Mouse (Mus musculus): ENCODE data around the gene Cemip. TPM values are rescaled to one million over a fixed set of nuclear protein-coding genes. Genes with fewer than 3 reads are reported as not detected.

Cemip gene
- 0.19 TPM for polyA plus RNA-seq (2014; fragmentation: Illumina TruSeq; extraction: RNeasy Lipid Tissue Mini Kit (QIAGEN cat#74804); ENCODE audit: low replicate concordance)

GRCm38 (mm10) chr7:84086039-84086829 lies at the start of gene Cemip:
TSS of gene Cemip (minus strand) at chr7:84086502.

GRCm38 (mm10) chr7:83884021-83884658 lies 202.2 kb downstream of the Cemip start, which contains the start of the genes Tlnrd1 and Mesd:
TSS of gene Tlnrd1 (minus strand) at chr7:83884305.
TSS of gene Mesd (plus strand) at chr7:83884466.

Other genes starting within 250 kb of the Cemip start
- gene Tlnrd1, start 202.2 kb downstream of the Cemip start, polyA plus RNA-seq (2014; fragmentation: Illumina TruSeq; extraction: RNeasy Lipid Tissue Mini Kit (QIAGEN cat#74804); ENCODE audit: low replicate concordance) = 11.9 TPM
- gene Mesd, start 202.0 kb downstream of the Cemip start, polyA plus RNA-seq (2014; fragmentation: Illumina TruSeq; extraction: RNeasy Lipid Tissue Mini Kit (QIAGEN cat#74804); ENCODE audit: low replicate concordance) = 9.1 TPM
- 194 TPM for gene Abhd17c, start 65.4 kb upstream of the Cemip start, polyA plus RNA-seq (2014; fragmentation: Illumina TruSeq; extraction: RNeasy Lipid Tissue Mini Kit (QIAGEN cat#74804); ENCODE audit: low replicate concordance)

Measured in small intestine, adult 10 weeks (tissue).